Mouse (Mus musculus) embryonic fibroblast, embryonic 13.5 days (primary cell): ENCODE results near the gene Pgpep1. TPM values are rescaled to one million over a fixed set of nuclear protein-coding genes. Genes with fewer than 3 reads are reported as not detected.

Experiments
- H3K27ac ChIP-seq: 2 replicates; pipeline ENCODE4 v1.5.1; 2012; ENCODE audit warnings: low read length, control low read depth, inconsistent platforms; ENCODE audit not compliant: insufficient read depth
- H3K4me1 ChIP-seq: 2 replicates; pipeline ENCODE4 v1.6.1; 2011; ENCODE audit warnings: low read length; ENCODE audit not compliant: control insufficient read depth, insufficient read depth
- H3K4me3 ChIP-seq: 2 replicates; pipeline ENCODE4 v1.5.1; 2011; ENCODE audit warnings: mild to moderate bottlenecking, control low read depth, low read length; ENCODE audit not compliant: insufficient read depth
- CTCF ChIP-seq: IDR thresholded peaks from 2 replicates; pipeline ENCODE4 v1.5.1; 2011; ENCODE audit warnings: mild to moderate bottlenecking, control low read depth, low read length, moderate library complexity, borderline replicate concordance; ENCODE audit not compliant: insufficient read depth
- POLR2A ChIP-seq: IDR thresholded peaks from 2 replicates; pipeline ENCODE4 v1.6.1; 2011; ENCODE audit warnings: low read depth, mild to moderate bottlenecking, control low read depth, low read length, moderate library complexity
- polyA plus RNA-seq: library from polyadenylated mRNA; stranded (reverse); fragments of >200 nt; gene quantifications from 2 replicates; pipeline ENCODE4 v1.2.4, GENCODE M21; 2011; ENCODE audit warnings: low read depth; ENCODE audit not compliant: missing spikeins, insufficient read length

Pgpep1 gene
- polyA plus RNA-seq, 1 experiment = 53.7 TPM

- peak overlapping the region; percentile 77 for H3K4me3 ChIP-seq
- no peak for TF ChIP-seq POLR2A
- TF ChIP-seq CTCF = no peak
- H3K27ac ChIP-seq = no peak overlapping the region
- peaks cover 5% of the 10 kb centered on the region for H3K4me1 ChIP-seq
These were observed 52.6 kb downstream of the Pgpep1 start for GRCm38 (mm10) chr8:70607603-70607897.

DNA sequence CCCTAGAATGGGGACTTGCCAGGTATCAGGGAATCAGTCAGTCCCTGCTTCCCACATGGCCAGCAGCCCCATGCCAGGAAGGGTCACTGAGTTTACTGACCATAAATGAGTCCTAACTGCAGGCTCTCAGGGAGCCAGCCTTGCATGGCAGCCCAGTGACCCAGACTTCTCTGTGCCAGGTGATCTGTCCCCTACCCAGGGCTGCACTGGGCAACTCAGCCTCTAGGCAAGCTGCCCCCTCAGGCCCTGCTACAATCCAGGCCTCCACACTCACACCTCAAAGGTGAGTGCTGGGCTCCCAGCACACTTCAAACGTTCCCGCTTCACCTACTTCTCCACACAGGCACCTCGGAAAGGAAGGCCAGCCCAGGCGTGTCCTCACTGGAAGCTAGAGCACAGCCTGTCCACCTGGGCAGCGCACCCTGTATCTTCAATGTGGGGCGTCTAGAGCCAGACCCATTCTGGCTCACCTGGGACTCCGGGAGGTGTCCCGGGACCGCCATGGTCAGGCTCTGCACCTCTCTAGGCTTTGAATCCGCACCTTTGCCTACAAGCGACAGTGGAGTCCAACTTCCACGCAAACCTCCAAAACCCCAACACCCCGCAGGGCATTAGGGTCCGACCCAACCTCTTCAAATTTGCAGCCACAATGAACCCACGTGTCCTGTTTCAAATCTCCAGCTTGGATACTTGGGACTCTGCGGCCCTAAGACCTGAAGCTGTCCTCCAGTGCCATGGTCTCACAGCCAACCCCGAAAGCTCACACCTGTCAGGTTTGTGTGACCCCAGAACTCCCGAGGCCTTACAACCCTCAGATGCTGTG is 53.2 kb downstream of the Pgpep1 start:
- Histone ChIP-seq H3K4me1 (peaks cover 5% of the 10 kb centered on the region), H3K27ac (no peak overlapping the region), H3K4me3 (peak overlapping the region; percentile 77)
- TF ChIP-seq POLR2A (no peak), CTCF (no peak)

DNA sequence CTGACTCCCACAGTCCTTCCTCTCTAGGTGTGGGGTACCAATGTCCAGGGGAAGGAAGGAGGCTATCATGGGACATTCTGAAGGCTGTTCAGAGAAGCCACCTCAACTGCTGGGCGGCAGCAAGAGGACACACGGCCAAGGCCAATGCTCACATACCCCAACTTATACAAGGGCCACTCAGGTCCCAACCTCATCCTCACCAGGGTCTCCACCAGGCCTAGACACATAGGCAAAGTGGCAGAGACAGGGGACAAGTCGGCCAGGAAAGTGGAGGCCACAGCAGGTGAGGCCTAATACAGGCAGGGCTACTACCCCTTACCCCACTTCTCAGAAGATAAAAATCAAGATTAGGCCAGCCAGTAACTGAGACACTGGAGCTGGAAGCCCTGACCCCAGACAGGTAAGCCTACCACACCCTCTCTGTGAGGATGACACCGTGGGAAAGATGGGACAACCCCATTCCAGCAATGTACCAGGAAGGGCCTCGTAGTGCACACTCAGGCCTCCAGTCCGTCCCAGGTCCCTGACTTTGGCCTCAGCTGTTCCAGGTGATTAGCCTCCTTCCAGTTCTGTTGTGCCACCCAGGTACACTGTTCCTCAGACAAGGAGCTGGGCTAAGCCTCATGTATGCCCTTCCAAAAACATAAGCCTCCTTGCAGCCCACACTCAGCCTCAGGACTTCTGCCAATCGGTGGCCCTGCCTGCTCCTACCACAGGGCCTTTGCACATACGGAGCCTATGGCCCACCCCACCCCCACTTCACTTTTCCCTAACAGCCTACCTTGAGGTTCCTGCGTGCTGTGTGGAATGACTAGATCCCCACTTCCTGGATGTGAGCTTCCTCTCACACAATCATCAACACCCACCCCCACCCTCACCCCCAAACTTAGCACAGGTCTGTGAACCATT is 54.1 kb downstream of the Pgpep1 start:
- Histone ChIP-seq H3K4me1 (peaks cover 5% of the 10 kb centered on the region), H3K27ac (no peak overlapping the region), H3K4me3 (no peak overlapping the region)
- TF ChIP-seq POLR2A = no peak
- TF ChIP-seq CTCF = no peak

DNA sequence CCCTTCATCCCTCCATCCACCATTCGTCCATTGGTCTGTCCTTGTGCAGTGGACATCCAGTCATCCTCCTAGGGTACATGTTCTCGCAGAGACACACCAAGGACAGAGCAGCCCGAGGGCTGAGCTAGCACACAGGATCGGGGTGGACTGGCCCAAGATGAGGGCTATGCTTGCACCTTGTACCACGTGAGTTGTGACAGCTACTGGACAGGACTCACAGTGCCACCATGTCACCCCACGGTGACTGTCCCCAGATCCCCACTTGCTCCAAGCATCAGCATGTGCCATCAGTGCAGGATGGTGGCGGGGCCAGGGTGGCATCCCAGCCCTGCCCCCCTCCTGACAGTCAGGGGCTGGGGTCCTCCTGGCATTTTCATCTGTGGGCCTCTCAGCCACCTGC is 55.6 kb downstream of the Pgpep1 start:
- TF ChIP-seq POLR2A (no peak), CTCF (no peak)
- H3K4me3 ChIP-seq = no peak overlapping the region
- H3K27ac ChIP-seq = no peak overlapping the region
- peaks cover 8% of the 10 kb centered on the region for H3K4me1 ChIP-seq

GRCm38 (mm10) chr8:70602139-70602811 is 57.9 kb downstream of the Pgpep1 start:
- TF ChIP-seq CTCF (no peak), POLR2A (no peak)
- Histone ChIP-seq H3K4me1 (peaks cover 5% of the 10 kb centered on the region; the same call in 1 of the 2 replicates), H3K4me3 (no peak overlapping the region), H3K27ac (no peak overlapping the region)

GRCm38 (mm10) chr8:70601271-70601649 is 58.9 kb downstream of the Pgpep1 start:
- Histone ChIP-seq H3K4me3 (no peak overlapping the region), H3K27ac (no peak overlapping the region), H3K4me1 (peaks cover 5% of the 10 kb centered on the region; the same call in 1 of the 2 replicates)
- no peak for TF ChIP-seq POLR2A
- TF ChIP-seq CTCF = no peak

DNA sequence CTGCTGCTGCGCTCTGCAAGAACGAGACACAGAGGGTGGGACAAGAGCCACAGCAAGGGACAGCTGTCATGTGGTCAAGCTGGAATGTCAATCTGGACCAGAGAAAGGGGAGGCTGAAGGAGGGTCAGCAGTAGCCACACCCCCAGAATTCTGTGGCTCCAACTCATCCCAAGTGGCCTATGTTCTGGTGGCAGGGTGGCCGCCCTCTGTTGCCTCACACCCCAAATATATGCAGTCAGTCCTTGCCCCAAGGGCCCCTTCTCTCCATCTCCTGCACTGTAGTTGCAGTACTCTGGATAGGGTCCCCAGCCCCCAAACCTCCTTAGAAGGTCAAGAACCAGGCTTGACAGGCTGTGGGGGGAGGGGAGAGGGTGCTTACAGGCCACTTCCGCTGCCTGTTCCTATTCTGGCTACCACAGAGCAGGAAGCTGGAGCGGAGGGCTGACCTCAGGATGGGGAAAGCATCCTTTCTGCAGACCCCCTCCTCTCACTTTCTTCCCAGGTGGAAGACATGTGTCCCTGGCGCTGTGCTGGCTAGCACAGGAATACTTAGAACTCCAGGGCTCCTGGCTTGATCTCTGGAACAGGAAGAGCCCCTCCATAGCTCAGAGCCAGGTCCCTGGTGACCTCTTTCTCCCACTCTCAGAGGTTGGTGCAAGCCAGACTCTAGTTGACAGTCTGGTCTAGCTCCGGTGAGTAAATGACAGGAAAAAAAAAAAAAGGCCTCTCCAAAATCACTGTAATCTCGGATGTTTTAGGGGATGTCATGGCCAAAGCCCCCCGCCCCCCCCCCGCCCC is 59.5 kb downstream of the Pgpep1 start:
- H3K4me3 ChIP-seq = no peak overlapping the region

DNA sequence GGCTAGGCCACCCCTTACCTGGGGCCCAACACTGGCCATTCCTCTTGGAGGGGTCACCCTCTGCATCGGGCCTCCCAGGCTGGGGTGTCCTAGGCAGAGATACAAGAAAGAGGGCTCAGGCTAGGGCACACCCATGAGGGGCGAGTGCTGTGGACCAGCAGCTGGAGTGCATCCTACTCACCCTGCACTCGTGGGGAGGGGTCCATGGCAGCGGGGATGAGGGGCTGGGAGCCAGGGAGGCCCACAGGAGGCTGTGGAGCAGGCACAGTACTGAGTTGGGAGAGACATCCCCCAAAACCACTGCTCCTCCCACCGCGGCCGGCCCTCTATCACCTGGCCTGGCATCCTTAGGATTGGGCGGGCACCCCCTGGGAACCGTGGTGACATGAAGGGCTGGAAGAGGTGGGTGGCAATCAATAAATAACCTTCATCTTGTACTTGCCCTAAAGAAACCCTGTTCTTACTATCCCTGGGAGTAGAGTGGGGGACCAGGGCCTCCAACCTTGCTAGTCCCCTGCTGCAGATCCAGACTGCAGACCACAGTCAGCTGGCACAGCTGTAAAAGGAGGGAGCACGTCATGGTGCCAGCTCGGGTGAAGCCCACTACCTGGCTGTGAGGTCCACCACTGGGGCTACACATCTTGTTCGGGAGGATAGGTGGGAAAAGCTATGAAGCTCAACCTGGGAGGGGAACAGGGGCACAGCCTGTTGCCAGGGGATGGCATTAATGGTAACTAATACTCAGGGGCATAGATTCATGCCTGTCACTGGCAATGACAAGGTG is 60.5 kb downstream of the Pgpep1 start:
- no peak overlapping the region for H3K27ac ChIP-seq
- TF ChIP-seq POLR2A (no peak), CTCF (no peak)
- H3K4me3 ChIP-seq = no peak overlapping the region
- H3K4me1 ChIP-seq = peaks cover 5% of the 10 kb centered on the region; the same call in 1 of the 2 replicates

More for the DNA sequence above, 59.5 kb downstream of the Pgpep1 start:
- Histone ChIP-seq H3K27ac (no peak overlapping the region), H3K4me1 (peaks cover 5% of the 10 kb centered on the region; the same call in 1 of the 2 replicates)
- TF ChIP-seq POLR2A (no peak), CTCF (no peak)
